Mouse (Mus musculus) cerebellum, adult 8-10 months (tissue): ENCODE results near the gene Ubl4b.

Experiments used
- DNase-seq: peaks from one replicate; pipeline ENCODE4 v3.0.0; 2022

Ubl4b gene

GRCm38 (mm10) chr3:107516776-107517630 is 37.9 kb downstream of the Ubl4b start:
- no peak for DNase-seq

- DNase-seq = no peak
Measured at GRCm38 (mm10) chr3:107515989-107516388, 38.9 kb downstream of the Ubl4b start.

GRCm38 (mm10) chr3:107511416-107511815 is 43.5 kb downstream of the Ubl4b start:
- DNase-seq = no peak

GRCm38 (mm10) chr3:107508696-107509095 is 46.2 kb downstream of the Ubl4b start:
- no peak for DNase-seq

GRCm38 (mm10) chr3:107507966-107508365 is 46.9 kb downstream of the Ubl4b start:
- no peak for DNase-seq

- DNase-seq = no peak
Measured at GRCm38 (mm10) chr3:107506531-107506930, 48.3 kb downstream of the Ubl4b start.

- DNase-seq = no peak
Measured at GRCm38 (mm10) chr3:107505464-107506367, 49.2 kb downstream of the Ubl4b start.

GRCm38 (mm10) chr3:107504542-107504941 is 50.3 kb downstream of the Ubl4b start:
- DNase-seq = no peak

- DNase-seq = no peak
Measured at GRCm38 (mm10) chr3:107503716-107504115, 51.2 kb downstream of the Ubl4b start.
